Mouse (Mus musculus): Measurements from ENCODE around the gene C1qtnf7.
A peak's percentile ranks its signal among the peaks of the same experiment; 100 is the strongest.

Gene C1qtnf7

DNA sequence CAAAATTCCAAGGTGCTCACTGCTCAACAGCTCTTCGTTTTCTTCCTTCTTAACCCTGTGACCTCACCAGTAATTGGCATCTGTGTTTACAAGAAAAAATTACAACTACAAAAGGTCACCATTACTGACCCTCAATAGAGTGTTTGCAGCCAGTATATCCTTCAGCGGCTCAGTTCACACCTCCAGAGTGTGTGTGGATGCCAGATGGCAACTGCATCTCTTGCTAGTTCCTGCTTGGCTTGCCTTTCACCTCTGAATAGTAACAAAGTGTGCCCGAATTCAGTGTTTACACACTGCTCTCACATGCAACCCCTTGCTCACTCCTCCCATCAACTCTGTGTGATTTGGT lies 23.8 kb downstream of the C1qtnf7 start:
- DNase-seq (ENCODE audit: low read depth, low spot score) = no peak

DNA sequence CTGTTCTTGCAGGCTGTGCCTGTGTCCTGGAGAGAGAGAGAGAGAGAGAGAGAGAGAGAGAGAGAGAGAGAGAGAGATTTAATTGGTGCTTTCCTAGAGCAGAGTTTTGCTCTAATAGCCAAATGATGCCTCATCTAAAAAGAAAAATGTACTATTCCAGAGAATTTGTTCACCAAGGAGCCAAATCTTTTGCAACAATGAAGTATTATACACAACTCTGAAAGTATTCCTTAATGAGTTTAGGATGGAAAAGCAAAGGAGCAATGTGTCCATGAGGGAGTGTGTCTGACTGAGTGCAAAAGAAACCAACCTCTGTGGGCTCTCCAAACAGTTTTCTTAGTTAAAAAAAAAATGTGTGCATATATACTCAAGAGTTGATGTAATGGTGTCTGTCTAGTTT lies 24.5 kb downstream of the C1qtnf7 start:
- no peak for DNase-seq (ENCODE audit: low read depth, low spot score)

DNA sequence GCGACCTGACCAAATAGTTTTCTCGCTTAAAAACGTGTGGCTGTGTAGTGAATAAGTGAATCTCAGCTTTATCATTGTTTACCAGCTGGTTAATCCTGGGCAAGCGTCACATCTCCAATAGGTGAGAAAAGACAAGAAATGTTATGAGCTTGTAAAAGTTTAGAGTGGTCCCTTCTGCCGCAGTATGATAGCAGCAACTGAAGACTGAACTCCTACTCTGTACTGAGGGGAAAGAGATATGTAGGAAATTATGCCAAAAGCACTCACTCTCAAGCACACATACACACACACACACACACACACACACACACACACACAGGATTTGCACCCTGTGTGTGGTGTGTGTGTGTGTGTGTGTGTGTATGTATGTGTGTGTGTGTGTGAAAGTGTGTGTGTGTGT lies 26.2 kb downstream of the C1qtnf7 start:
- no peak for DNase-seq (ENCODE audit: low read depth, low spot score)

DNA sequence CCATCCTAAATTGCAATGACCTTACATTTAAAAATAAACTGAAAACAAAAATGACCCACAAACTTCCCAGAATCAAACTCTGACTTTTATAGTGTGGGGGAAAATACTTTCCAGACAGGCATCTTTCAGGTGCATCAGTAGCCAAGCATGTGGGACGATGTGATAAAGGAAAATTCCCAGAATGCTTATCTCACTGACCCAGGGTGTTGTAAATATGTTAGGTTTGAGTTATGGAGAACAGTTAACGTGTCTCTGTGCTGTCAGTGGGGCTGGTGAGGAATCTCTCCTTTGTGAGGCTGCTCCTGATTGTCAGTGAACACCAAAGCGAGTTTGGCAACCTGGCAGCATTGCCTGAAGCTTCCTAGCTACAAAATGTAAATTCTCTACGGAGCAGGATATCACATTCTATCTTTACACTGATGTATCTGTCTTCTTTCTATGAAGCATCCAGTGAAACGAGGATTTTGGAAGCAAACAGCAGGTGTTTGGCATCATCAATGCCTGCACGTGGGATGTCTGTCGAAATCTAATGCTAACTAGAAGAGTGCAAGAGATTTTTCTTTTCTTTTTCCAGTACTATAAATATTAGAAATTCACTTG lies 27.0 kb downstream of the C1qtnf7 start:
- DNase-seq (ENCODE audit: low read depth, low spot score) = peak; percentile 61

DNA sequence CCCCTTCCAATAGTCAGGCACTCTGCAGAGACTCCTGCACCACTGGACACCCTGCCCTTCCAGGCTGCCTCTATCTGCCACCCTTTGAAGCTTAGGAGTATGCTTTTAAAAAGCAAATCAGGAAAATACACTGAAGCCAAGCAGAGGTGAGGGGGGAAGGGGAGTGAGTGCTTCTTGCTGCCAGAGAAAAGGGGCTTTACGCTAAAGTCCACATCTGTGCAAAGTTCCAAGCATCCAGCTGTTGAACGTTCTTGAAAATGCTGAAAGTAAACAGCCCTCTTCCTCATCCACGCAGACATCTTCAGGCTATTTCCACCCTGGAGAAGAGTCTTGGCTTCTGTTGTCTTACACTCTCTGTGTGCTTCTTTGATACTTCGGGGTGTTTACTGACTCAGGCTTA lies 34.6 kb downstream of the C1qtnf7 start:
- no peak for DNase-seq (ENCODE audit: low read depth, low spot score)

DNA sequence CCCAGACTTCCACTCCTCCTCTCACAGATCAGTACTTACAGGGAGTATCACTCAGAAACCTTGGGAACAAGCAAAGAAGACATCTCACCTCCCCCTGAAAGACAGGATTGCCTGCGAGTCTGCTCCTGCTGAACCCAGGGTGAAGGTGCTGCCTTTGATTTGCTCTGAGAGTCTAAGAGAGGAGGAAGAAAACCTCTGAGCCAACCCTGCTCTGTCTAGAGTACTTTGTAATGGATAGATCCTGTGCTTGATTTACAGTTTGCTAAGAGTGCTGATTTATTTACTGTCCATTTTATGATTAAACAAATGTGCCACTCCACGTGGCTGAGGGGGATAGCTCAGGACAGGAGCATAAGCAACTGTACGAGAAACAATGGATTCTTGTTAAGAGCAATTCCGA lies 35.1 kb downstream of the C1qtnf7 start:
- no peak for DNase-seq (ENCODE audit: low read depth, low spot score)

DNA sequence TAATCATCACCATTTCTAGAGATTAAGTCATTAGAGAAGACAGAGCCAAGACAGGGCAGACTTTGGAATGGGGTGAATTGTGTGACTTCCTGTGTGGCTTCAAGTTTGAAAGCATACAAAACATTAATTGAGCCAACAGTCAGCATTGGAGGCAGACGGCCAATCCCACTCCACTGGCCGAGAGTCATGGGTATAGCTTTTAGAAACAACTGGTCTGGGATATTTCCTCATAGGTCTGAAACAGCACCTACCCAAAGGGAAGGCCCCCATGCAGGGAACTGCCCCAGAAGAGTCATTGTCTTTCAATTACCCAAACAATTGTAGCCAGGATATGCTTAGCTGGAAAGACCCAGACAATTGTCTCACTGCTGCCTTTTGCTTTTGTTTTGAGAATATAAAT lies 39.5 kb downstream of the C1qtnf7 start:
- no peak for DNase-seq (ENCODE audit: low read depth, low spot score)

DNA sequence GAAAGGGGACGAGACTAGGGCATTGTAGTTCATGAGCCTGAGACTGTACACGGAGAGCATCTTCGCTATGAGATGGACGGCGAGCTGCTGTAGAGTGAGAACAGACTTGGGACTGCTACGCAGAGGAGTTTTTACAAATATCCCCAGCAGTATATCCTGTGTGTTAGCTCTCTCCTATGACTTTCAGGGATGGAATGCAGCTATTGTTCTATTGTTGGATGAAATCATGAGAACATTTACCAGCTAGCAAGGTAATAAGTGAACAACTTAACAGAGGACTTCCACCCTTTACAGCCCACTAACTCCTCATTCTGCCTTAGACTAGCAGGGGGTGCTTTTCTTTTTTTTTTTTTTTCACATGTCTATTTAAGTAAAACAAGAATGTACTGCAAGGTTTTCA lies 40.1 kb downstream of the C1qtnf7 start:
- DNase-seq (ENCODE audit: low read depth, low spot score) = no peak

DNA sequence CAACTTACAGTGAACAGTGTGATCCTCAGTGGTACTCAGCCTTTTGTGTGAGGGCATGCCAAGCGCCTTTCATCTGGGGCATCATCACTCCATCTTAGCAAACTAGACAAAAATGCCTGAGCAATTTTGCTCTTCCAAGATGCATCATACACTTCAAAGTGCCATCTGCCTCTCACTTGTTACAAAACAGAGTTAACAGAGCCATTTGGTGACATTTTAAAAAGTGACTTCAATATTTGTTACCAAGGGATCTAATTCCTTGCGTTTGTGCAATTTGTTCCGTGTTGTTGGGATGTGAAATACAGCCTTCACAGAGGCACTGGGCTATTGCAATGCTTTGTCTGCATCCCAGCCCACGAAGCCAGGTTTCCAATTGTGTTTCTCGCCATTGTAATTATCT lies 42.1 kb downstream of the C1qtnf7 start:
- peak; percentile 56 for DNase-seq (ENCODE audit: low read depth, low spot score)

DNA sequence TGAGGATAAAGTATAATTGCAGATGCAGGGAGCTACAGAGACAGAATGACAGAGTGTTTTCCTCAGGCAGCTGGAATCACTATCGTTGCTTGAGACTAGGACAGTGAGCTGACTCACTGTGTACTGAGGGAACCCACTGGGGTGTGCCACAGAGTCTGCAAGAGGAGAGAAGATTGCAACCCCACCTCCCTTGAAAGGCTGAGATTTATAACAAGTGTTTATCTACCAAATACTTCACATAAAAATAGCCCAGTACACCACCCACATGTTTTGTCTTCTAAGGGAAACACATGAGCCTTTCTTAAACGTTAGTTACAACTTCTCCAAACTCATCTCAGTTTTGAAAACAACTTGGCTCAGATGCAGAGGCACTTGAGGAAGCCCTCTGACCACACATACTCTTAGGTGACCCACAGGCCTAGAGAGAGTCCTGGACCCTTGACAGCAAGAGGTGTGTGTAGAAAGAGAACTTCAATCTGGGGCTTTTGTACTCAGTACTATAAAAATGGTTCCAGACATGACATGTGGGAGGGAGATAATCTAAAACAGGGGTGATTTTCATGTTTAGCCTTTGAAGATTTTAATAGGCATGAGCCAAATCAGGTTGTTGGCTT lies 46.4 kb downstream of the C1qtnf7 start:
- DNase-seq (ENCODE audit: low read depth, low spot score) = peak; percentile 88

DNA sequence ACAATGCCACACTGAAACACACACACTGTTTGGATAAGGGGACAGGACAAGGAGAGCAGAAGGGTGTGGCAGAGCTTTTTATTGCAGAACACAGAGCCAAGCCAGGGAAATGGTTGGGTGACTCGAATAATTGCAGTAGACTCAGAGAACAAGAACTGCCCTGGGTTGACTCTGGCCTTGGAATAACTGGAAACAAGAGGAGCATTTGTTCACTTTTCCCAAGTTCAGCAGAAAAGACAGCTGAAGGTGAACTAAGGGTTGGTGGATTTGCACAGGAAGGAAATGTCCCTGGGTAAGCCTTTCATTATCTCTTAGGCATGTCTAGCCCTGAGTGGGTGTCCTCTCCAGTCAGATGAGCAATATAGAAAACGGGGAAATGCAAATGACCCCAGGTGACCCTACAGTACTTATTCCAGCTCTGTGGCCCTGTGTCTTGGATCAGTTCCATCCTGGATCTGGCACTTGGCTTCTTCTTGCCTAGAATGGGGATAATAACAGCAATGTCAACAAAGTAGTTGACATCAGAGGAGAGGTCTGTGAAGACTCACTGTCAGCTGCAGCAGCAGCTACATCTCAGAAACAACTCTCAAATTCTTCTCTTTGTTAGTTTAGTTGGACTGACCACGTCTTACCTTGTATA lies 54.5 kb downstream of the C1qtnf7 start:
- no peak for DNase-seq (ENCODE audit: low read depth, low spot score)

DNA sequence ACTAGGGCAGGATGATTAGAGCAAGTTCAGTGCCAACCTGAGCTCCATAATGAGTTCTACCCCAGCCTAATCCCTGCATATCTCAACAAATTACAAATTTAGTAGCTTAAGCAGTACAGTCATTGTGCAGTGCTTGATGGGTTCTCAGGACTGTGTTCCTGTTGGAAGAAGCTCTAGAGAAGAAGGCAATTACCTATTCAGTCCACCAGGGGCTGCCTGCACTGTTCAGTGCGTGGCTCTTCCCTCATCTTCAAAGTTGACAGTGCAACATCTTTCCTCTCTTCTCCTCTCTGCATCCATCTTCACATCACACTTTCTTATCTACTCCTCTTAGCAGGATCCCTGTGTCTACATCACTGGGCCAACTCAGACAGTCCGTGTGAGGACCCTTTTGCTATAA lies 67.5 kb downstream of the C1qtnf7 start:
- peak; percentile 44 for DNase-seq (ENCODE audit: low read depth, low spot score)

DNA sequence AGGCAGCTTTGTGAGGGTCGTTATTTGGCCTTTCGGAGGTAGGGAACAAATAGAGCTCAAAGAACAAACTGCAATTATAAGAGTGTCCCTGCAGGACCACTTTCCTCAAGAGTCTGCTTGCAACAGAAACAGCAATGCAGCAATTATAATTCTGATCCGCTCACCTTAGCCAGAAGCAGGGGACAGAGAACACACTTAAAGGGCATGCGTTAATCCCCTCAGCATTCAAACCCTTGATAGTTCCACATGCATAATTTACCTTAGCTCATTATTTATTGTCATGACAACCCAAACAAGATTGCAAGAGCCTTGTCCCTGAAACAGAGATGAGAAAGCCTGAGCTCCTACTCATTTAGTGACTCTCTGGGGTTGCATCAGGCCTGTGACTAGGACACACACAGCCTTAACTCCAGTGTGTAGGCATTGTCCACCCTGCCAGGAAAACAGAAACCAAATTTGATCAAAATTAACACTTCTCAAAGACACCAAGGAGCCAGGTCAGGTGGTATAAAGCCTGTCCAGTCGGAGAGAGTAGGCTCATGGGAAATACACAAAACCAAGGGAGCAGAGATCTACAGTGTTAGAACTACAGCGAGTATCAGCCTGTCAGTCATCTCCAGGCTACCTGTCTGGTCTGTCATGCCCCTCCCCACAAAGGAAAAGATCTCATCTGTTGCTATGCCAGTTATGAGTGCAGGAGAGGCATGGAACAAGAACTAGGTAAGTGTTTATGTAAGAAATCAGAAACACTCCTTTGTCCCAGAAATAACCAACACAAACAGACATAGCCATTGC lies 68.2 kb downstream of the C1qtnf7 start:
- DNase-seq (ENCODE audit: low read depth, low spot score) = no peak

DNA sequence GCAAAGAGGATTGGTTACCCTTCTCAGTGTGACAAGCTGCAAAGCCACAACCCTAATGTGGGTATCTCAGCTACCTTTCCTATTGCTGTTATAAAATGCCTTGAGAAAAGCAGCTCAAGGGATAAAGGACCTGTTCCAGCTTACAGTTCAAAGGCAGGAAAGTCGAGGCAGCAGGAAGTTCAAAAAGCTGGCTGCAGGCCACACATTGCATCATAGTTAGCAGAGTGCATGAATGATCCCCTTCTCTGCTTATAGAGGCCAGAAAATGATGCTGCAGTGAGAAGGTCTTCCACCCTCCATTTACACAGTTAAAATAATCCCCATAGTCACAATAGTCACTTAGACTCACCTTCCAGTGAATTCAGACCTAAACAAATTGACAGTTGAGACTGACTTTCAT lies 69.1 kb downstream of the C1qtnf7 start:
- no peak for DNase-seq (ENCODE audit: low read depth, low spot score)

DNA sequence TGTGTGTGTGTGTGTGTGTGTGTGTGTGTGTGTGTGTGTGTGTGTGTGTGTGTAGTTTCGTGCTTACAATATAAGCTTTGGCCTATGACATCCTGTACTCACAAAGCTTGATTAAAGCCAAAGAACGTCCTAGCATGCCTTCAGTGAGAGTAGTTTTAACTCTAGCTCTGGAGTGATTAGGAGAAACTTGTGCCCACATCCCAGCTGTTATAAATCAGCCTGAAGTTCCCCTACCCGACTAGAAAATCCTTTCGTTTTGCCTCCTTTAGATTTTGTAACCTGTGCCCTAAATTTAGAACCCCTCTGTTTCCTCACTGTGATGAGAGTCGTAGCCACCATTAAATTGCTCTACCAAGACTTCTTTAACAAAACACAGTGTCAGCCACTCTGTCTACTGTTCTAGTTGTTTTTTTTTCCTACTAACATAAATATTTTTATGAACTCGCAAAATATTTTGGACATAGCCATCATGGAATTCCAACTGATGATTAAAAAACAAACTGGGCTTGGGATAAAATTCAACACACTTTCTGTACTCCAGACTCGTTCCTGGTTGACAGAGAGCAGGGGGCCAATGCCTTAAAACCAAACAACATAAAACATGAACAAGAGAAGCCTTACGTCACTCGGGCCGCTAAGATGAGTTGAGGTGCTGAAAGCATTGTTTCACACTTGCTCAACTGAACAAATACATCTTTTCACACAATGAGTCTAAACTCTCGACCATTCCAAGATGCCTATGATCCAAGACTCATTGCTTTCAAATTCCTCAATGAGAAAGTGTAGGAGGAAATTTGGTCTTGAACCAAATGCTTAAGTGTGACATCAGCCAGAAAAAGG lies 70.3 kb downstream of the C1qtnf7 start:
- no peak for DNase-seq (ENCODE audit: low read depth, low spot score)

DNA sequence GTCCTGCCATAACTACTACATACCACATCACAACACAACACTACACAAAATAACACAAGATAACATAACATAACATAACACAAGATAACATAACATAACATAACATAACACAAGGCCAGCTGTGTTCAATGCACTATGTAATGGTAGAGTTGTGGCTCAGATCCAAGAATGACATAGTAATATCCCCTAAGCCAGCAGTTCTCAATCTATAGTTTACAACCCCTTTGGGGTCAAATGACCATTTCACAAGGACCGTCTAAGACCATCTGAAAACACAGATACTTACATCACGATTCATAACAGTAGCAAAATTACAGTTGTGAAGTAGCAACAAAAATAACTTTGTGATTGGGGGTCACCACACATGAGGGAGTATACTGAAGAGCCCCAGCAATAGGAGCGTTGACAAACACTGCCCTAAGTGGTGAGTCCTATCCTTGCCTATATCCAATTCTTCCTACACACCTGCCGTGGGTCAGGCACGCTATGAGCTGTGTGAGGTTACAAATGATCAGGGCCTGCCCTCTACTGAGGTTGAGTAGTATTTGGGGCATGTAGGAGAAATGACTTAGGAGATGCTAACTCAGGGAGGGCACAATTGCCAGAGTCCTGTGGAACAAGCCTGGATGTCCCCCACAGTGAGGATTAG lies 73.6 kb downstream of the C1qtnf7 start:
- DNase-seq (ENCODE audit: low read depth, low spot score) = no peak

DNA sequence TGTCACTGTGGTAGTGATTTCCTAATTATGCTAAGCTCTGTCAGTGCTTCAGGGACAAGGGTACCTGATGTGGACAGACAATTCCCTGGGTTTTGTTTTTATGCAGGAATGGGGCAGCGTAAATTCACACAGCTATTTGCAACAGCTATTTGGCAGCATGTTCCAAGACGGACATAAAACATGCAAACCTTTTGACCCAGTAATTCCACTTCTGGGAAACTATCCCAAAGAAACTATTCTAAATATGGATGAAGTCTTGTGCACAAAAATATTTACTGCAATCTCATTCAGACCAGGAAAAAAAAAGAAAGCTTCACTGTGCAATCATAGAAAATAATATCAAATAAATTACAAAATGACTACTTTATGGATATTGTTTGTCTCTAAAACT lies 74.1 kb downstream of the C1qtnf7 start:
- DNase-seq (ENCODE audit: low read depth, low spot score) = no peak

DNA sequence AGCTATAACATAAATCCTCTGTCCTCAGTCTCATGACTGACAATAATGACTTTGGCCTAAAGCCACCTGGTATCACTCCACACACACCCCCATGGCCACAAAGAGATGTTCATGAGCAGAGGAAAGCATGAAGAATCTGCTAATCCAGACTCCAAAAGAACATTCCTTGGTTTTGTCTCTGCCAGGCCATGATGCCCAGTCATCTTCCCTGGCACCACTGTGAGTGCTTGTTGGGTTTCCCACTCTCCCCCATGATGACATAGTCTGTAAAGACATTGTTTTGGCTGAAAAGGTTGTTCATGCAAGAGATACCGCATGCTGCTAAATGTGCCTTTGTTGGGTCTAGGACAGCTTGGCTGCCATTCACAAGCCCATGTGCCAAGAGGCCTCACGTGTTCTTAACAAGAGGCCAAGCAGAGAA lies 75.0 kb downstream of the C1qtnf7 start:
- no peak for DNase-seq (ENCODE audit: low read depth, low spot score)

DNA sequence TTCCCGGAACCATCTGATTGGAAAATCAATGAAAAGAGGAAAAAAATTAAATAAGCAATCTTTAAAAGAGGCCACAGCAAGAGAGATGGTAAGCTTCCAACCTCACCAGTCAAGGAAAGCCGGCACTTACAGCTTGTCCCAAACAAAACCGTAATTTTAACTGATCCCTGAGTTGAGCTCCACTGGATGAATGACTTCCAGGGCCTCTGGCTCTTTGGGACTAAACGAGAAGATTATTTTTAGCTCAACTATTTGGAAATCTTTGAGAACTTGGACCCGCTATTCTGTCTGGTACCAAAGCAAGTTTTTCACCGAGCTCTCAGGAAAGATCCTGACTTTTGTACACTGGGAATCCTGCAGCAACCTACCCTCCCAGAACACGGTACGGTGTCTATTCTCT lies 86.3 kb downstream of the C1qtnf7 start:
- DNase-seq (ENCODE audit: low read depth, low spot score) = no peak

DNA sequence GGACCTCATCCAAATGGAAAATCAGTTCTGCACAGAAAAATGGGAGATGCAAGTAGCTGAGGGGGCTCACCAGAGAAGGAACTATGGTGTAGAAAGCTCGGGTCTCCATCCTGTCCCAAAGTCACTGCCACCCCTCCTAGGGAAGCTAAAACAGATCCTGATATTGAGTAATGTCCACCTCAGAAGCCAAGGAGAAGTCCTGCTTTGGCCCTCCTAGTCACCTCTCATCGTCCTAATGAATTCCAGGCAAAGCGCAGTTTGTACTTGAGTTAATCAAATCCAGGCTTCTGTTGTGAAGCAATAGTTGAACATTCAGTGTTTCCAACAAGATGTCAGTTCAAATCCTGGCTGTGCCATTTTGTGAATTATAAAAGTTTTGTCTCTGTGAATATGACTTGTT lies 87.2 kb downstream of the C1qtnf7 start:
- no peak for DNase-seq (ENCODE audit: low read depth, low spot score)

DNA sequence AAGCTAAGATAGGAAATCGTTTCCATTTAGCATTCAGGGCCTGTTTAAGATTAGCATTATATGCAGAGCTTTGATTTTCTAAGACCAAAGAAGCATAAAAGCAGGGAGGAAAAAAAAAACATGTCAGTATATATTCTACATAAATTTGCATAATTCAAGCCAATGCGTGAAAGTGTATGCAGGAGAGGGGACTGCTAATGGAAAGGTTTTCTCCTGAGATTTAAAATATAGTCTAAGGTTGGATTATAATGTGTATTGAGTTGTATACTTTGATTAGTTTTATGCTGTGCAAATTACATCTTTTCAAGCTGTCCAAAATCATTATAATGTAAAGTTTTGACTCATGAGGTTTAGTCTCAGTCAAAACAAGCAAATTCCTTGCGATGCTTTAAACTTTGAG lies 88.2 kb downstream of the C1qtnf7 start:
- DNase-seq (ENCODE audit: low read depth, low spot score) = no peak
